In the genomic region with DNA sequence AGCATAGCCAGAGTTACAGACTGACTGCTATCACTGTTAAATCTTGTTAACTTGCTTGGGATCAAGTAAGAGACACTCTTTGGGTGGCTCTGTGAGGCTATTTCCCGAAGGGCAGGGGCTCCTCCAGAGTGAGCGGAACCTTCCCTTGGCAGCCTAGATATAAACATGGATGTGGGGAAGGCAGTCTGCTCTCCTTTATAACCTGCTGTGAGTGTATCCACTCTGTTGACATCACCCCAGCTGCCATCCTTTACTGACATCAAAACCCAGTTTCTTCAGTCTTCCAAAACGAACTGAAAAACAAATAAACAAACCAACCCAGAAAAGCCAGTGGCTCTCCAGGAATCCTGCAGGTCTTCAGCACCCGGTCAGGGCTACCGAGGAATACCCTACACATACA, we compare ENCODE assay signal across 13 mouse cellular contexts. TPM values are rescaled to one million over a fixed set of nuclear protein-coding genes. Genes with fewer than 3 reads are reported as not detected.
"Had no signal": no experiment of that assay in that cellular context is flagged by ENCODE, and none has a peak within 500 bp of the region (broad histone marks: within the 10 kb centered on the region; RNA-seq: fewer than 3 reads in every experiment).

No protein-coding gene starts in this region.

- DNase-seq: retina, postnatal 1 day; right cerebral cortex, adult 18-20 months; right cerebral cortex, postnatal 14 days; right cerebral cortex, postnatal 25 days; right cerebral cortex, postnatal 4 days; spleen, adult 18-20 months; thymus, adult 18-20 months; thymus, adult 2 months; thymus, postnatal 14 days; thymus, postnatal 25 days; thymus, postnatal 36 days; thymus, postnatal 4 days had no signal

RNA-seq across cellular contexts. Expression of a gene that starts 39.6 kb away (rescaled TPM):
- total RNA-seq: neutrophil, adult 5-6 weeks had no signal
